Mouse (Mus musculus) cortical plate, adult 2 months (tissue): ENCODE measurements at regions not wholly inside any gene's neighbourhood (a gene's known extent, or its start where the extent isn't known, plus 50 kb on each side); places are given as distances from the start of the nearest gene placed in this dataset.

Experiments
- CTCF ChIP-seq: fragments of 200-500 bp; IDR thresholded peaks from 2 replicates; pipeline ENCODE4 v1.5.1; 2011; ENCODE audit warnings: mild to moderate bottlenecking, control low read depth, low read length; ENCODE audit not compliant: insufficient read depth; ENCODE audit errors: extremely low read depth
- POLR2A ChIP-seq: fragments of 200-500 bp; IDR thresholded peaks from 2 replicates; pipeline ENCODE4 v1.6.1; 2011; ENCODE audit warnings: mild to moderate bottlenecking, low read length, control low read depth; ENCODE audit not compliant: insufficient read depth; ENCODE audit errors: extremely low read depth

GRCm38 (mm10) chr16:77500981-77501380, 100.9 kb downstream of the Gm11146 start:
- no peak for TF ChIP-seq CTCF
- TF ChIP-seq POLR2A: no peak
